Mouse (Mus musculus): ENCODE measurements at regions not wholly inside any gene's neighbourhood (a gene's known extent, or its start where the extent isn't known, plus 50 kb on each side); places are given as distances from the start of the nearest gene placed in this dataset.

- no peak for TF ChIP-seq HCFC1 (IDR thresholded peaks at IDR 0.05; ENCODE audit: low read depth, low read length)
- no peak for TF ChIP-seq IRF4 (IDR thresholded peaks at IDR 0.05; ENCODE audit: low read depth, low read length)
- no peak for TF ChIP-seq CTCF (conservative IDR thresholded peaks at IDR 0.05 in 1 of 2, IDR thresholded peaks at IDR 0.05 in 1 of 2; ENCODE audit: low read depth in 2 of 2, low read length in 2 of 2)
- TF ChIP-seq BHLHE40 (IDR thresholded peaks at IDR 0.05; ENCODE audit: low read depth, low read length), result no peak
- no peak for TF ChIP-seq POLR2A (IDR thresholded peaks at IDR 0.05; ENCODE audit: low read depth, low read length)
- TF ChIP-seq UBTF (IDR thresholded peaks at IDR 0.05; ENCODE audit: low read depth, low read length), result no peak
- TF ChIP-seq MAFK (IDR thresholded peaks at IDR 0.05; ENCODE audit: insufficient replicate concordance, low read length), result no peak
Measured at GRCm38 (mm10) chr5:12910741-12911140, 214.5 kb upstream of the Sema3a start.

Measured in CH12.LX (cell line).